Mouse (Mus musculus): ENCODE measurements around the gene Arel1. TPM values are rescaled to one million over a fixed set of nuclear protein-coding genes. Genes with fewer than 3 reads are reported as not detected.

Arel1 gene
- 10 to 100 TPM; 15.7 to 17.4 TPM for total RNA-seq (2021)
- long read RNA-seq, experiment 1, full-length matches to known transcripts, result 2 of 12 reads
- long read RNA-seq, experiment 1, partial matches to known transcripts, result 1 of 12 reads
- long read RNA-seq, experiment 1, other reads (novel, unspliced or antisense), result 9 of 12 reads
- long read RNA-seq, experiment 2, full-length matches to known transcripts, result 3 of 8 reads
- long read RNA-seq, experiment 2, partial matches to known transcripts, result 2 of 8 reads
- long read RNA-seq, experiment 2, other reads (novel, unspliced or antisense), result 3 of 8 reads

GRCm38 (mm10) chr12:84970428-84971096 is at the start of gene Arel1, which contains the start of gene Fcf1:
TSS of gene Arel1 (minus strand) at chr12:84970900.
TSS of gene Fcf1 (plus strand) at chr12:84970897.
- peak; percentile 87 for DNase-seq
- intact Hi-C loops (cut with DNase I; ENCODE audit: low total_unique reads), result no loop called here

DNA sequence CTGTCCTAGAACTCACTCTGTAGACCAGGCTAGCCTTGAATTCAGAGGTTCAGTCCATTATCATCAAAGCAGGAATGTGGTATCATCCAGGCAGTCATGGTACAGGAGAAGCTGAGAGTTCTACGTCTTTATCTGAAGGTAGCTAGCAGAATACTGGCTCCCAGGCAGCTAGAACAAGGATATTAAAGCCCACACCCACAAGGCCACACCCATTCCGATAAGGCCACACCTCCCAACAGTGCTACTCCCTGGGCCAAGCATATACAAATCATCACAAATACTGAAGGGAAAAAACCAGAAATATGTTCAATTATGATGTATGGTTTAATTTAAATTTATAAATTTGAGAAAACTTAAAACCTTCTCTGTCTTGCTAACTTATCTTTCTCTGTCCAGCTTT is 41.5 kb upstream of the Arel1 start:
- intact Hi-C loops (cut with DNase I; ENCODE audit: low total_unique reads), result no loop called here
- no peak for DNase-seq

GRCm38 (mm10) chr12:85010541-85010940 is 39.8 kb upstream of the Arel1 start:
- intact Hi-C loops (cut with DNase I; ENCODE audit: low total_unique reads), result no loop called here
- no peak for DNase-seq

GRCm38 (mm10) chr12:85009776-85010175 is 39.1 kb upstream of the Arel1 start:
- no peak for DNase-seq
- intact Hi-C loops (cut with DNase I; ENCODE audit: low total_unique reads), result loop anchor here (2.0 kb wide), 1 partner anchor 37 kb away; no protein-coding TSS in a partner anchor

DNA sequence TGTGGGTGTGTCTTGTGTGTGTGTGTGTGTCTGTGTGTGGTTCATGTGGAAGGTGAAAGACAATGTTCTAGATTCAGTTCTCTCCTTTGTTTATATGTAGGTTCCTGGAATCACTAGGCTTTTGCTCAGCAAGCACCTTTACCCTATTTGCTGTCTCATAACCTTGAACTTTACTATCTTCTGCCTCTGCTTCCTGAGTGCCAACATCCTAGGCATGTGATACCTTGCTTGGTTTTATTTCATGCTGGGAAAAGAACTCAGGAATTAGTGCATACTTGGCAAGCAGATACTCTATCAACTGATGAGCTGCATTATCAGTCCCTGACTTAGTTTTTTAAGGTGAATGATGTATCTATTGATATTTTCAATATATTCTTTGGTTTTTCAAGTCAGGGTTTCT is 36.3 kb upstream of the Arel1 start:
- intact Hi-C loops (cut with DNase I; ENCODE audit: low total_unique reads), result no loop called here
- no peak for DNase-seq

- DNase-seq, result no peak
- intact Hi-C loops (cut with DNase I; ENCODE audit: low total_unique reads), result no loop called here
Observed at GRCm38 (mm10) chr12:85006206-85006605, 35.5 kb upstream of the Arel1 start.

- intact Hi-C loops (cut with DNase I; ENCODE audit: low total_unique reads), result no loop called here
- DNase-seq, result no peak
Observed at GRCm38 (mm10) chr12:84999053-84999452, 28.4 kb upstream of the Arel1 start.

GRCm38 (mm10) chr12:84996501-84997398 is 26.1 kb upstream of the Arel1 start:
- peak; percentile 51 for DNase-seq
- intact Hi-C loops (cut with DNase I; ENCODE audit: low total_unique reads), result no loop called here

DNA sequence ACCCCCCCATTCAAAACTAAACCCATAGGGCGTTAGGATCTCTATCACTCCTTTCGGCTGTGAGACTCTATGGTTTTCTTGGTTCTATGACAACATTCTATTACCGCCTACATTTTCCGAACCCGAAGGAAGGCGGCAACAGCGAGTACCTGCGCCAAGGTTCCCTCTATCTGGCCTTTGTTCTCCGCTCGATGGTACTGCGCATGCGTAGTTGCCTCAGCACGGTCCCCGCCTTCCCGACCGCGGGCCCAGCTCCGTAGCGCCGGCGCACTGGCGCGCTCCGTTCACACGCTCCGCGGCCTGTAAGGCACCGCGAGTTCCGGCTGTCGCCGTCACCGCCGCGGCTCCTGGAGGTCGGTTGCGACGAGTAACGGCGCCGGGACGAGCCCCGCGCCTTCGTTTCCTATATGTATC is 25.4 kb upstream of the Arel1 start, which contains the start of gene Ylpm1:
Gene Ylpm1 (plus strand): TSS at position 239 of the 414 bp plus-strand sequence.
- peak; percentile 97 for DNase-seq
- intact Hi-C loops (cut with DNase I; ENCODE audit: low total_unique reads), result no loop called here

DNA sequence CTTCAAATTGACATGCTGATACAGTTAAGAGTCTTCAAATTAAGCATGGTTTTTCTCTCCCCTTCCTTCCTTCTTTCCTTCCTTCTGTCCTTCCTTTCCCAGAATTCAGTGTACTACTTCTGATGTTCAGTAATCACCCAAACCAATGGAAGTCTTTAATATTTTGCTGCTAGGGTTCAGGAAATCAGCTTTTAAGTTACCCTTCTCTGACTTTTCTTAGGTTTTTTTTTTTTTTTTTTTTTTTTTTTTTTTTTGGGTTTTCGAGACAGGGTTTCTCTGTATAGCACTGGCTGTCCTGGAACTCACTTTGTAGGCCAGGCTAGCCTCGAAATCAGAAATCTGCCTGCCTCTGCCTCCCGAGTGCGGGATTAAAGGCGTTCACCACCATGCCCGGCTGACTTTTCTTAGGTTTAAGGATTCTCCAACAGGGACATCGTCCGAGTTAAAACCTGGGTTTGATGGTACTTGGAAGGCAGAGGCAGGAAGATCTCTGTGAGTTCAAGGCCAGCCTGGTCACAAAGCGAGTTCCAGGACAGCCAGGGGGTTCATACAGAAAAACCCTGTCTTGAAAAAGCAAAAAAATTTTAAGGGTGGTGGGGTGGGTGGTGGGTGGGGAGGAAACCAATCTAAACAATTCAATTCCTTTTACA is 24.5 kb upstream of the Arel1 start:
- no peak for DNase-seq
- intact Hi-C loops (cut with DNase I; ENCODE audit: low total_unique reads), result no loop called here

DNA sequence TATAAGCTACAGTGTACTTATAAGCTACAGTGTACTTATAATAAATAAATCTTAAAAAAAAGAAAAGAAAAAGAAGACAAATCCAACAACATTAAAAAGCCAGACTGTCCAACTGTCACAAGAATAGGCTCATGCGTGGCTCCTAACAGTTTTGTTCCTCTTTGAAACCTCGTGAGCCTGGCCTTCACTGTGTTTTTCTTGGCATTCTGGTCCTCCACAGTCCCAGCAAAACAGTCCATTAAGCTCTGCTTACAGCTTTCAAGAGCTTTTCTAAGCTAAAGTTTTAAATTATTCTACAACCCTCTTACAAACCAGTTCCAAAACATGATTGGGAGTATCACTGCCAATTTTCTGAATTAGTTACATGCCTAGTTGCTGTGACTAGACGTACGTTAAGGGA is 18.8 kb upstream of the Arel1 start:
- no peak for DNase-seq
- intact Hi-C loops (cut with DNase I; ENCODE audit: low total_unique reads), result no loop called here

DNA sequence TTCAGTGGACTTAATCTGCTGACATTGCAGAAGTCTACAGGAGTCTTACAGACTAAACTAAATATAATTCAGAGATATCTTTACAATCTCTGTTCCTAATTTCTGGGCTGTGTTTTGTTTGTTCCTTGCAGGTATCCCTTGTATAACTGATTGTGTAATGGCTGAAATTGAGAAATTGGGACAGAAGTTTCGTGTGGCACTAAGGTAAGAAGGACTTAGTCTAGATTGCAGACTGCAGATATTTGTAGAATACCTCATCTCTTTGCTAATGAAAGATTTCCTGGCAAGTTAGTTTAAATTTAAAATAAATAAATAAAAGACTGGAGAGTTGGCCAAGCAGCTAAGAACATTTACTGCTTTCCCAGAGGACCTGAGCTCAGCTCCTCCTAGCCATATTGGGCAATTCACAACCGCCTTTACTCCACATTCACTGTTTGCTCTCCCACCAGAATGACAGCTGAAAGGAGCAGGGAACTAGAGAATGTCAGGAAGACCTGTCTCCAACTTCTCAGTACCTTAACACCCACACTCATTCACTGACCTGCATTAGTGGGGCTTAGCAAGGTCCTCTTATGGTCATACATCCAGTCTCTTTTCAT is 8.7 kb upstream of the Arel1 start:
- intact Hi-C loops (cut with DNase I; ENCODE audit: low total_unique reads), result no loop called here
- DNase-seq, result no peak

GRCm38 (mm10) chr12:84969656-84970427 is 858 bp downstream of the Arel1 start:
- no peak for DNase-seq
- intact Hi-C loops (cut with DNase I; ENCODE audit: low total_unique reads), result no loop called here

DNA sequence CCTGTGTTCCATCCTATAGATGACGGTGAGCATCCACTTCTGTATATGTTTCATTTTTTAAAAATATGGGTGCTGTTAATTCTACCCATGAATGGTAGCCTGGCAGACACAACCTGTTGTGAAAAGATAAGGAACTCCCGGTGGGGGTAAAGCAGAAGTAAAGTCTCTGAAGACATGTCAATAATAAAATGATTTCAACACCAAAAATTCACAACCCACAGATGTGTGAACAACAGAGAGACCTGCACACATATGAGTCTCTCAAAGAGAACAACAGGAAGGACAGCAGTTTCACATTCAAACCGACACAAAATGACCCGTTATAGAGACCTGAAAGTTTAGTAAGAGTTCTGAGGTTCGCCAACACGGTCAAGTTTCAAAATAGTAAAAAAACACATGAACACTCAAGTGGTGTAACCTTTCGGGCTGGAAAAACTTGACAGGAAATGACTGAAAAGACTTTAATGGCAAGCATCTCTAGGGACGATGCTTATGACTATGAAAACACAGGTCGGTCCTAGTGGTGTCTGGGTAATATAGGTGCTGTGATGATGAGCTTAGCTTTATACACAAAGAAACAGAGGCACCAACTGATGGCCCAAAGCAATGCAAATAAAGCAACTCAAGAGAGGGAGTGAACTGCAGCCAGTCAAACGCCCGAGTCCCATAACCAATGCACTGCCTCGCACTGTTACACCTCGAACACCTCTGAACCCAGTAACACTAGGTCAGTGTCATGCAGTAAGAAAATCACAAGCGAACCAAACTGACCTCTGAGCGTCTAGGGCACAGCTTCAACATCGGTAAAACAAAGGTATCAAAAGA is 1.7 kb downstream of the Arel1 start:
- intact Hi-C loops (cut with DNase I; ENCODE audit: low total_unique reads), result no loop called here
- DNase-seq, result no peak

- DNase-seq, result no peak
- intact Hi-C loops (cut with DNase I; ENCODE audit: low total_unique reads), result no loop called here
Observed at GRCm38 (mm10) chr12:84962606-84963005, 8.1 kb downstream of the Arel1 start.

GRCm38 (mm10) chr12:84958794-84959356 is 11.8 kb downstream of the Arel1 start:
- intact Hi-C loops (cut with DNase I; ENCODE audit: low total_unique reads), result no loop called here
- no peak for DNase-seq

GRCm38 (mm10) chr12:84956317-84956716 is 14.4 kb downstream of the Arel1 start:
- intact Hi-C loops (cut with DNase I; ENCODE audit: low total_unique reads), result no loop called here
- DNase-seq, result no peak

Measured in gastrocnemius, postnatal 14 days (tissue).